Mouse (Mus musculus) intestine, embryonic 16.5 days (tissue): ENCODE measurements around the gene Gm340. TPM values are rescaled to one million over a fixed set of nuclear protein-coding genes. Genes with fewer than 3 reads are reported as not detected.
A peak's percentile ranks its signal among the peaks of the same experiment; 100 is the strongest.

Experiments used
- ATAC-seq: fragments of 200-750 bp; cut with Nextera tagmentation; 2 replicates; pipeline ENCODE4 v1.8.0; 2017; ENCODE audit warnings: moderate TSS enrichment, moderate library complexity
- H3K27ac ChIP-seq: fragments of 300-500 bp; sonication (generic); 2 replicates; pipeline ENCODE4 v1.5.1; 2014; ENCODE audit warnings: mild to moderate bottlenecking, low read length
- H3K27me3 ChIP-seq: fragments of 300-500 bp; sonication (generic); replicated peaks from 2 replicates; pipeline ENCODE4 v1.6.1; 2014; ENCODE audit warnings: low read length, control low read depth, mixed read lengths; ENCODE audit not compliant: control insufficient read depth, insufficient read depth
- H3K36me3 ChIP-seq: fragments of 300-500 bp; sonication (generic); 2 replicates; pipeline ENCODE4 v1.6.1; 2014; ENCODE audit warnings: low read length, control low read depth; ENCODE audit not compliant: control insufficient read depth, insufficient read depth
- H3K4me1 ChIP-seq: fragments of 300-500 bp; sonication (generic); 2 replicates; pipeline ENCODE4 v1.6.1; 2014; ENCODE audit warnings: low read length, control low read depth, mixed read lengths; ENCODE audit not compliant: control insufficient read depth, insufficient read depth
- H3K4me2 ChIP-seq: fragments of 300-500 bp; sonication (generic); 2 replicates; pipeline ENCODE4 v1.6.1; 2014; ENCODE audit warnings: low read depth, low read length, control low read depth
- H3K4me3 ChIP-seq: fragments of 300-500 bp; sonication (generic); 2 replicates; pipeline ENCODE4 v1.5.1; 2014; ENCODE audit warnings: mild to moderate bottlenecking, low read length
- H3K9ac ChIP-seq: fragments of 300-500 bp; sonication (generic); 2 replicates; pipeline ENCODE4 v1.6.1; 2014; ENCODE audit warnings: low read depth, low read length
- H3K9me3 ChIP-seq: fragments of 300-500 bp; sonication (generic); 2 replicates; pipeline ENCODE4 v1.6.1; 2016; ENCODE audit warnings: low read length, control low read depth; ENCODE audit not compliant: control insufficient read depth
- WGBS: fragments of 180-500 bp; shearing (Covaris S2); extraction: QIAGEN DNeasy Blood & Tissue Kit; methylation state at CpG from one replicate; pipeline ENCODE4 v1.1.7; 2014; 5-methylcytosine and 5-hydroxymethylcytosine counted together
- microRNA-seq: library from miRNA; unstranded; fragments of <30 nt; microRNA quantifications from one replicate; pipeline ENCODE4, GENCODE M21; 2016
- polyA plus RNA-seq: library from polyadenylated mRNA; unstranded; fragments of >200 nt; fragmentation: Nextera tagmentation; extraction: Ambion mirVana; gene quantifications from 2 replicates; pipeline ENCODE4 v1.2.1, GENCODE M21; 2015

Gm340 gene
- polyA plus RNA-seq, 1 experiment from 2014 or later = 1.9 TPM

DNA sequence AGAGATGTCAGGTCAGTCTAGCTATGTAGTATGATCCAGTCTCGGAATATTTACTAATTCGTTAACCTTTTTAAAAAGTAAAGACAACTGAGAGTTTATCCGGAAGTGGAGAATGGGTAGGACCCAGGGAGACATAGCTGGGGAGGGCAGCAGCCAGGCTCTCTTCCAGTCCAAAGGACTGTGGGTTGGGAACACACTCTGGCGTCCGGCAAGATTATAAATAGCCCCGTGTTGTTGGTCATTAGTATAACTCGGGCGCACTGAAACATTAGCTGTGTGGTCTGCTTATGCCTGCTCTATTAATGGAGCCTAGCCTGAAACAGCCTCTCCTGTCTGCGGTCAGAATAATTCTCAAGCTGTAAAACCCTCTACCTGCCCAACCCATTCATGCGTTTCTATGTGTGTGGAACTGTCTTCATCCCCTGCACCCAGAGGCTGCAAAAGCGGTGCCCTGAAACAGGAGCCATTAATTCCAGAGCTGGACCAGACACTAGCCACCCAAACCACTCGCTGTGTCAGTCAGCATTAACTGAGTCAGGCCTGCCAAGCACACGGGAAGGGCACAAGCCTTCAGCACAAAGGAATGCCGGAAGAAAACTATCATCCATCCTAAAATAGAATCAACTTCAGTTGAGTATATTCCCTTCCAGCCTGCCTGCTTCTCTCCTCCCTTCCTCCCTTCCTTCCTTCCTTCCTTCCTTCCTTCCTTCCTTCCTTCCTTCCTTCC lies 38.4 kb downstream of the Gm340 start:
- no peak overlapping the region for H3K4me2 ChIP-seq
- H3K9ac ChIP-seq = no peak overlapping the region
- H3K27me3 ChIP-seq = no peaks in the 10 kb centered on the region
- H3K4me3 ChIP-seq = no peak overlapping the region
- no peak for ATAC-seq
- 72% methylated on average over 14 of the region's 14 CpGs for WGBS
- no peaks in the 10 kb centered on the region for H3K9me3 ChIP-seq
- H3K36me3 ChIP-seq = no peaks in the 10 kb centered on the region
- no peaks in the 10 kb centered on the region for H3K4me1 ChIP-seq
- no peak overlapping the region for H3K27ac ChIP-seq

GRCm38 (mm10) chr19:41628970-41629369 lies 46.8 kb downstream of the Gm340 start:
- ATAC-seq = no peak
- Histone ChIP-seq H3K27me3 (no peaks in the 10 kb centered on the region), H3K4me1 (no peaks in the 10 kb centered on the region), H3K4me2 (no peak overlapping the region), H3K27ac (no peak overlapping the region), H3K9ac (no peak overlapping the region), H3K4me3 (no peak overlapping the region), H3K36me3 (no peaks in the 10 kb centered on the region), H3K9me3 (no peaks in the 10 kb centered on the region)
- WGBS = 87% methylated on average over 11 of the region's 11 CpGs

DNA sequence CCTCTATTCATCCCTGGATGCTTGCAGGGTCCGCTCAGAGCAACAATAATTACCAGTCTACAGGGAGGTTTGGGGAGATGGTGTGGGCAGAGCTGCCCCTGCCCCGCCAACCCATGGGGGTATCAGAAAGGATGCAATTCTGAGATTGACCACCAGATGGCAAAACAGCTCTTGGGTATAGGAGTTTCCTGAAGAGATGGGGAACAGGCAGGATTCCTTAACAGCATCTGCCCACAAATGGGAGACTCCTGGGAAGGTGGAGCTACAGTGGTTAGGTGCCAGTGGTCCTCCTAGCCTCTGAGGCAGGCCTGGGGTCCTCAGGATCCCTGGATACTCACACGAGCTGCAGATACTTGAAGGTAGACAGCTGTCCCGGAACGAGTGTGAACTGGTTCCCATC lies 47.4 kb downstream of the Gm340 start:
- H3K4me3 ChIP-seq = no peak overlapping the region
- H3K27me3 ChIP-seq = no peaks in the 10 kb centered on the region
- 46% methylated on average over 5 of the region's 5 CpGs for WGBS
- H3K36me3 ChIP-seq = no peaks in the 10 kb centered on the region
- H3K9me3 ChIP-seq = no peaks in the 10 kb centered on the region
- no peak overlapping the region for H3K27ac ChIP-seq
- no peak overlapping the region for H3K9ac ChIP-seq
- no peak overlapping the region for H3K4me2 ChIP-seq
- 0 out of 2 replicates have a peak, but pooled peaks have one; percentile 28 for ATAC-seq
- no peaks in the 10 kb centered on the region for H3K4me1 ChIP-seq

DNA sequence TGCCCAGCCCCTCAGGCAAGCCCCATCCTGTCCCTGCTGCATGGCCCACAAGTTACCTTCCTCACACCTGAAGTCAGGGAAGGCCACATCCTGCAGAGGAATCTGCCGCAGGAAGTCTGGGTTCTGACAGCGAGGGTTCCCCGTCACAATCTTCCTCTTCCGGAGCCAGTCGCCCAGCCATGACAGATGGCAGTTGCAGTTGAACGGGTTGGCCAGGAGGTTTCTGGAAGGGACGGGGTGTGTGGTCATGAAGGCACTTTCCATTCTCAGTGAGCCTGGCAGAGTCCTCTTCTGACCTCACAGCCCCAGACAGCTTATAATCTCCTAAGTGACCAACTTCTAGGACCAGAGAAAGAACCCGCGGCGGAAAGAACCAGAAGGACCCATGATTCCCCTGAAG lies 51.9 kb downstream of the Gm340 start:
- 79% methylated on average over 10 of the region's 10 CpGs for WGBS
- no peaks in the 10 kb centered on the region for H3K36me3 ChIP-seq
- no peaks in the 10 kb centered on the region for H3K4me1 ChIP-seq
- no peak overlapping the region for H3K4me3 ChIP-seq
- H3K9ac ChIP-seq = no peak overlapping the region
- no peaks in the 10 kb centered on the region for H3K27me3 ChIP-seq
- no peaks in the 10 kb centered on the region for H3K9me3 ChIP-seq
- no peak overlapping the region for H3K4me2 ChIP-seq
- no peak for ATAC-seq
- no peak overlapping the region for H3K27ac ChIP-seq

GRCm38 (mm10) chr19:41634999-41635398 lies 52.8 kb downstream of the Gm340 start:
- Histone ChIP-seq H3K4me1 (no peaks in the 10 kb centered on the region), H3K36me3 (no peaks in the 10 kb centered on the region), H3K4me2 (no peak overlapping the region), H3K27me3 (no peaks in the 10 kb centered on the region), H3K27ac (no peak overlapping the region), H3K4me3 (no peak overlapping the region), H3K9ac (no peak overlapping the region), H3K9me3 (no peaks in the 10 kb centered on the region)
- ATAC-seq = no peak
- WGBS = 71% methylated on average over 6 of the region's 6 CpGs

Small RNA genes within 50 kb of the gene (microRNA-seq; reads per million reads assigned to microRNA genes)
- gene Mir8091 = not detected

Other genes with a start within 250 kb of the Gm340 start
- gene Pik3ap1, start 197.3 kb upstream of the Gm340 start, polyA plus RNA-seq = 5.7 and 5.9 TPM in 2 replicates
- gene Lcor, start 99.7 kb upstream of the Gm340 start, polyA plus RNA-seq = 19.0 and 20.8 TPM in 2 replicates
- gene Slit1, start 161.3 kb downstream of the Gm340 start, polyA plus RNA-seq = 0.45 and 0.68 TPM in 2 replicates
- 14.2 and 14.8 TPM in 2 replicates for gene Arhgap19, start 219.7 kb downstream of the Gm340 start, polyA plus RNA-seq
- gene Frat1, start 247.6 kb downstream of the Gm340 start, polyA plus RNA-seq = 11.9 and 12.2 TPM in 2 replicates